Mouse (Mus musculus): ENCODE measurements around the gene Amacr.

Amacr gene

DNA sequence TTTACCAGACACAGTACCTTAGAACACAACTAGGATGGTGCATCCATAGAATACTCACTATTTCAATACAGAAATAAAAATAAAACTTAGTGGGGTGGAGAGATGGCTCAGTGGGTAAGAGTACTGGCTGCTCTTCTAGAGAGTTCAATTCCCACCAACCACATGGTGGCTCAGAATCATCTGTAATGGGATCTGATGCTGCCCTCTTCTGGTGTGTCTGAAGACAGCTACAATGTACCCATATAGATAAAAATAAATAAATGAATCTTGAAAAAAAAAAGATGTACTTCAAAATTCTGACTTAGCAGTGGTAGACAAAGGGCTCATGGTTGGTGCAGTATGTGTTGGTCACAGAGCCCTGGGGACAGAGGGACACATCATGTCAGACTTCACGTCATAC is 10.0 kb downstream of the Amacr start:
- DNase-seq: no peak

GRCm38 (mm10) chr15:10999832-11000231 is 18.3 kb downstream of the Amacr start:
- DNase-seq: no peak

GRCm38 (mm10) chr15:11000421-11000820 is 18.9 kb downstream of the Amacr start, which contains the start of gene Slc45a2:
Slc45a2 (plus strand) TSS chr15:11000721.
- no peak for DNase-seq

DNA sequence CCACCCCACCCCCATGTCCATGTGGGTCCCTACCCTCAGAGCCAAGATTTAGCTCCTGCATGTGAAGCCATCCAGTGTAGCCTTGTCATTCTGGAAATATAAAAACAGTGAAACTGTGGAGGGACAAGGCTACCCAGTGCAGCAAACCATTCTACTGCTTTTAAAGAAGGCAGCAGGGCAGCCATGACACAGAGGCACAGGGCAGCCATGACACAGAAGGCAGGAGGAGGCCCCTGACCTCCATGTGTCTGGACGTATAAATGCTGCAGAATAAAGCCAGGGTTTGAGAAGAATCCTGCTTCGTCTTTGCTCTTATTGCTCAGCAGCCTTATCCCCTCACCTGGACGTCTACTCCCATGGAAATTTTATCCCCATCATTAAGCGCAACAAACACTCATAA is 22.2 kb downstream of the Amacr start:
- DNase-seq: no peak

- no peak for DNase-seq
Measured at GRCm38 (mm10) chr15:11004646-11005045, 23.1 kb downstream of the Amacr start.

- DNase-seq: peak; percentile 35
Measured at GRCm38 (mm10) chr15:11008756-11009155, 27.2 kb downstream of the Amacr start.

GRCm38 (mm10) chr15:11010976-11011548 is 29.5 kb downstream of the Amacr start:
- no peak for DNase-seq

- no peak for DNase-seq
Measured at GRCm38 (mm10) chr15:11014931-11015330, 33.4 kb downstream of the Amacr start.

DNA sequence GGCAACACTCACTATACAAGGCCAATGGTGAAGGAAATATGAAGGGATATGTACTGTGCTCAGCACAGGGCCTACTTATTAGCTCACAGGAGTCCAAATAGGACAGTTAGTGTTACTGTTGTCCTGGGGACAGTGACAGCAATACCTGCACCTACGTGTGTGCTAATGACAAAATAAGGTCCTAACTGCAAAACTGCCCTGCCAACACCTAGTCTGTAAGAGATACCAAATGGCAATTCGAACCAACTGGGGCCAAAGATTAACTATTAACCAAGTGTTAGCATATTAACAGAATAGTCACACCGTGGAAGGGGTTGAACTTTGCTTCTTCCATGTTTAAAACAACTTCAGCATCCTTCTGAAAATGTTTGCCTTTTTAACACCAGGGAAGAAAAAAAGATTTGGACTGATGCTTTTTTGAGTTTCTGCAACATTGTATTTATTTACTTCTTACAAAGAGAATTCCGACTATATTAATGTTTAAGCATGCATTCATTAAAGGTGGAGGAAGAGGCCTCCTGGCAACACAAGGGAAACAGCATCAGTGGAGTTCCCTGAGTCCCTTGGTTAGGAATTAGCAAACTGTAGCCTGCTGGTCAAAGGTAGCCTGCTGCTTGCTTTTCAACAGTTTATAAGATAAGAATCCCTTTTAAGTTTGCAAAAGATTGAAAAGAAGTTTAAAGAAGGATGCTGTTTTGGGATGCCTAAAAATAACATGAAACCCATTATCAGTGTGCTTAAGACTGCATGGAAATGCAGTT is 45.4 kb downstream of the Amacr start:
- no peak for DNase-seq

DNA sequence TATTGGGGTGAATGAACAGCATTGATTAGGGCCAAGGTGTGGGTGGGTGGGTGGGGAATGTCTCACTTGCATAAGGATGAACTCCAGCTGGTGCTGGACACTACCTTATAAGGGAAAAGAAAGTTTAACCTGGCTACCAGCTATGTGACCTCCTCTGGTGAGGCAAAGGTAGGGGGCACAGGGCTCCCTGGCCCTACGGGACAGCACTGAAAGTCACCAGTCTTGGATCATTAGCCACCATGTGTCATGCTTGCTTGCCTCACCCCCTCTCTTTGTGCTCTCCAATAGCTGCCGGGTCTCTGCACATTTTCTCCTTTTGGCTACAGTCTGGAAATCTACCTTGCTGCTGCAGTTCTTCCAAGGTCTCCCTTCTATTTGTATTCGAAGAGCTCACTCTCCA is 48.6 kb downstream of the Amacr start:
- DNase-seq: no peak

- DNase-seq: peak; percentile 37
Measured at GRCm38 (mm10) chr15:11035947-11036474, 54.5 kb downstream of the Amacr start.

GRCm38 (mm10) chr15:11036535-11037375 is 55.2 kb downstream of the Amacr start:
- DNase-seq: peak; percentile 56

DNA sequence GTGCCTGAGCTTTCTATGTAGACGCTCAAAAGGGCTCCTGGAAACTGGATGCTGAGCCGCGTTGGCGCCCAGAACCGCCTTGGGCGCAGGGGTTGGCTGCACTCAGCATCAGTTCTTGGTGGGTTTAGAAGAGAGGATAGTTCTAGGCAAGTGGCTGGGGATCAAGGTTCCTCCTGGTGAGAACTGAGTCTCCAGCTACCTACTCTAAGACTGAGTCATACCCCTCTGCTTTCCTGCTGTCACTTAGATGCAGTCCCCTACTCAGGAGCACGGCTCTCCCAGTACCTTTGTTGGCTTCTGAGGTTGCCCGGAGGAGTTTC is 55.8 kb downstream of the Amacr start:
- DNase-seq: no peak

DNA sequence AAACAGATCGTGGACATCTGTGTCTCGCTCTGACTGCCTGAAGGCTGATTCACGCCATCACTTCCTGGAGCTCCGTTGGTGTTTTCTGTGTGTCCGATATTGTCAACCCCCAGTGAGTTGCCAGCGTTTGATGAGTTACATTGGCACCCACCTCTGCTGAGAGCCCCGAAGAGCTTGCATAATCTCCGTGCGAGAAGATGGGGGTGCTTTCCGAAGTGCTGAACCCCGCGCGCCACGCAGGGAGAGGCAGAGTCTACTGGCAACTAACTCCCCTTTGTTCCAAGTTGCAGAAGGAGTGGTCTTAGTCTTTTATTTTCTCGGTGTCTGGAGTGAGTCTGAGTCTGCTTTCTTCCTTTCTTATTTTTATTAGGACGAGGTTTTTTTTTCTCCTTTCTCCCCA is 56.2 kb downstream of the Amacr start, which contains the start of gene Rxfp3:
Rxfp3 (minus strand) TSS at position 281 of the 400 bp plus-strand sequence.
- peak; percentile 34 for DNase-seq

DNA sequence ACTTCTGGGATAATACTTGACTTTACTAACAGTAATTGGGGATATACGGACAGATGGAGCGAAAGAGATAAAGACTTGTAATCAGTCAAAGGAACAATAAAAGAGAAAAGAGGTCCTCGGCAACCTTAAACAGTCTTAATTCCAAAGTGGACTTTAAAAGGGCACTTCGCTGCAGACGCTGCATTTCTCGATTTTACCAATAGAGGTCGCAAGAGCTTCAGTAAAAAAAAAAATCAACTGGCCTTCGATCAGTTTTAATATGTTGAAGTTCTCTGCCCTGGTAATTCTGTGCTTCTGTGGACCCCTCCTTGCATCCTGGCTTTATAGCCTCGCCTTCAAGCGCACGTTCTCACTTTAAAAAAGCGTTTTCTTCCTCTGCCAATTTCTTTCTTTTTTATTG is 56.9 kb downstream of the Amacr start:
- DNase-seq: peak; percentile 77

- DNase-seq: no peak
Measured at GRCm38 (mm10) chr15:11040067-11040466, 58.5 kb downstream of the Amacr start.

DNA sequence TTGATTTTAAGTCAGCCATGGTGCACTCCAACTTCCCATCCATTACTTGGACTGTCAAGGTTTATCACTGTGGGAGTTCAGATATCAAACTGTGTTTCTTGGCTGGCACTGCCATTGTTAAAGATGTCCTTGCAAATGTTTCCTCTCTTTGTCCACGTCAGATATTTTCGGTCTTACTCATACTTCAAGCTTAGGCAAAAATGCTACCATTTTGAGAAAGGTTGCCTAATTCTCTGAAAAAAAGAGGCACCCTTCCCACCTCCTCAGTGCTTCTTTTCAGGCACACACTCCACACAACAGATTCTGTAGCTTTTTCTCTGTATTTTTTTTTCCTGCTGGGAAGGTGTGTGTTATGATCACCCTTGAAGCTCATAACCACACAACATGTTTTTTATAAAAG is 59.7 kb downstream of the Amacr start:
- no peak for DNase-seq

GRCm38 (mm10) chr15:11042828-11043227 is 61.3 kb downstream of the Amacr start:
- no peak for DNase-seq

Data from embryo, embryonic 11 days (tissue).